In genomic region chr5:118413428-118414282, GRCm38 (mm10) we compare ENCODE assay signal across 8 mouse cellular contexts.
DNase-seq lines count a peak whose midpoint lies in the region; ATAC-seq lines count a peak whose summit lies in the region.

No protein-coding gene starts in this region.

- peak; percentile 84 for DNase-seq in Muller cell, postnatal 12 days (ENCODE audit: inconsistent ontology term)
- DNase-seq in cerebellum, adult 11-12 months: peak; percentile 91
- DNase-seq in heart, postnatal 25 days (ENCODE audit: low spot score): peak; percentile 63
- DNase-seq in kidney, postnatal 4 days: peak; percentile 33 to 59
- peak; percentile 42 for DNase-seq in liver, embryonic 13.5 days
- peak; percentile 48 for DNase-seq in urinary bladder, postnatal 25 days (ENCODE audit: low spot score)

- no peaks in the 10 kb centered on the region for H3K27me3 ChIP-seq in forebrain, embryonic 16.5 days (replicated peaks; ENCODE audit: control insufficient read depth, insufficient read depth, low read length)
- 0 out of 2 replicates have a peak, but pooled peaks cover 16% of the 10 kb centered on the region for H3K27me3 ChIP-seq in liver, embryonic 13.5 days
- H3K27me3 ChIP-seq in neural tube, embryonic 12.5 days (replicated peaks): no peaks in the 10 kb centered on the region

- ATAC-seq in forebrain, embryonic 16.5 days: peak; percentile 95
- peak; percentile 92 for ATAC-seq in liver, embryonic 13.5 days (ENCODE audit: low read depth)
- ATAC-seq in neural tube, embryonic 12.5 days (ENCODE audit: low FRiP score, low read depth): peak; percentile 86

- H3K4me3 ChIP-seq in forebrain, embryonic 16.5 days (replicated peaks; ENCODE audit: low read length): no peak overlapping the region
- no peak overlapping the region for H3K4me3 ChIP-seq in liver, embryonic 13.5 days (replicated peaks)
- H3K4me3 ChIP-seq in neural tube, embryonic 12.5 days: no peak overlapping the region

- no peak overlapping the region; the same call in 1 of the 2 replicates for H3K9ac ChIP-seq in forebrain, embryonic 16.5 days (replicated peaks; ENCODE audit: low read depth, low read length)
- no peak overlapping the region for H3K9ac ChIP-seq in liver, embryonic 13.5 days
- H3K9ac ChIP-seq in neural tube, embryonic 12.5 days: no peak overlapping the region

- no peaks in the 10 kb centered on the region for H3K9me3 ChIP-seq in forebrain, embryonic 16.5 days (ENCODE audit: control insufficient read depth, low read length)
- no peaks in the 10 kb centered on the region for H3K9me3 ChIP-seq in liver, embryonic 13.5 days (replicated peaks)
- H3K9me3 ChIP-seq in neural tube, embryonic 12.5 days: no peaks in the 10 kb centered on the region

- H3K27ac ChIP-seq in forebrain, embryonic 16.5 days (ENCODE audit: low read length): peak overlapping the region; percentile 2; the same call in 1 of the 2 replicates
- H3K27ac ChIP-seq in liver, embryonic 13.5 days: no peak overlapping the region
- no peak overlapping the region for H3K27ac ChIP-seq in neural tube, embryonic 12.5 days

- H3K36me3 ChIP-seq in forebrain, embryonic 16.5 days (ENCODE audit: control insufficient read depth, insufficient read depth): no peaks in the 10 kb centered on the region
- H3K36me3 ChIP-seq in liver, embryonic 13.5 days: no peaks in the 10 kb centered on the region
- no peaks in the 10 kb centered on the region for H3K36me3 ChIP-seq in neural tube, embryonic 12.5 days

- 54% methylated on average over 13 of the region's 13 CpGs for WGBS in forebrain, embryonic 16.5 days
- WGBS in liver, embryonic 13.5 days (ENCODE audit: insufficient replicate concordance): 65% methylated on average over 13 of the region's 13 CpGs
- 59% methylated on average over 13 of the region's 13 CpGs for WGBS in neural tube, embryonic 12.5 days

- intact Hi-C loops in heart, postnatal 25 days (cut with DNase I): no loop called here

- no peak overlapping the region for H3K4me2 ChIP-seq in forebrain, embryonic 16.5 days (ENCODE audit: low read length)
- no peak overlapping the region for H3K4me2 ChIP-seq in liver, embryonic 13.5 days
- H3K4me2 ChIP-seq in neural tube, embryonic 12.5 days (replicated peaks): no peak overlapping the region

- H3K4me1 ChIP-seq in forebrain, embryonic 16.5 days (replicated peaks; ENCODE audit: control insufficient read depth, insufficient read depth, low read length): peaks cover 16% of the 10 kb centered on the region
- peaks cover 19% of the 10 kb centered on the region for H3K4me1 ChIP-seq in liver, embryonic 13.5 days (replicated peaks)
- no peaks in the 10 kb centered on the region; the same call in none of the 2 replicates for H3K4me1 ChIP-seq in neural tube, embryonic 12.5 days
